Mouse (Mus musculus) neural tube, embryonic 15.5 days (tissue): ENCODE data around the gene Micu1. TPM values are rescaled to one million over a fixed set of nuclear protein-coding genes. Genes with fewer than 3 reads are reported as not detected.

ENCODE experiments used
- ATAC-seq: fragments of 200-750 bp; cut with Nextera tagmentation; 2 replicates; pipeline ENCODE4 v1.8.0; 2017; ENCODE audit warnings: mild to moderate bottlenecking, moderate TSS enrichment, moderate library complexity; ENCODE audit not compliant: low FRiP score
- H3K27ac ChIP-seq: fragments of 300-500 bp; sonication (generic); replicated peaks from 2 replicates; pipeline ENCODE4 v1.5.1; 2015; ENCODE audit warnings: mild to moderate bottlenecking, inconsistent platforms
- H3K27me3 ChIP-seq: fragments of 300-500 bp; sonication (generic); replicated peaks from 2 replicates; pipeline ENCODE4 v1.6.1; 2015; ENCODE audit warnings: inconsistent platforms
- H3K36me3 ChIP-seq: fragments of 300-500 bp; sonication (generic); 2 replicates; pipeline ENCODE4 v1.6.1; 2015; ENCODE audit warnings: inconsistent platforms
- H3K4me1 ChIP-seq: fragments of 300-500 bp; sonication (generic); 2 replicates; pipeline ENCODE4 v1.6.1; 2015; ENCODE audit warnings: inconsistent platforms
- H3K4me2 ChIP-seq: fragments of 300-500 bp; sonication (generic); 2 replicates; pipeline ENCODE4 v1.6.1; 2015; ENCODE audit warnings: inconsistent platforms, mild to moderate bottlenecking, moderate library complexity
- H3K4me3 ChIP-seq: fragments of 300-500 bp; sonication (generic); replicated peaks from 2 replicates; pipeline ENCODE4 v1.5.1; 2015; ENCODE audit warnings: mild to moderate bottlenecking, inconsistent platforms
- H3K9ac ChIP-seq: fragments of 300-500 bp; sonication (generic); replicated peaks from 2 replicates; pipeline ENCODE4 v1.6.1; 2015; ENCODE audit warnings: mild to moderate bottlenecking, inconsistent platforms
- H3K9me3 ChIP-seq: fragments of 300-500 bp; sonication (generic); replicated peaks from 2 replicates; pipeline ENCODE4 v1.6.1; 2016; ENCODE audit warnings: inconsistent platforms
- WGBS: fragments of 180-500 bp; shearing (Covaris S2); methylation state at CpG from one replicate; pipeline ENCODE4 v1.1.7; 2015; ENCODE audit warnings: mixed read lengths; 5-methylcytosine and 5-hydroxymethylcytosine counted together
- polyA plus RNA-seq: library from polyadenylated mRNA; unstranded; fragments of >200 nt; fragmentation: Nextera tagmentation; extraction: Ambion mirVana; gene quantifications from 2 replicates; pipeline ENCODE4 v1.2.1, GENCODE M21; 2015

The Micu1 gene
- polyA plus RNA-seq, 1 experiment from 2014 or later = 92.6 TPM

DNA sequence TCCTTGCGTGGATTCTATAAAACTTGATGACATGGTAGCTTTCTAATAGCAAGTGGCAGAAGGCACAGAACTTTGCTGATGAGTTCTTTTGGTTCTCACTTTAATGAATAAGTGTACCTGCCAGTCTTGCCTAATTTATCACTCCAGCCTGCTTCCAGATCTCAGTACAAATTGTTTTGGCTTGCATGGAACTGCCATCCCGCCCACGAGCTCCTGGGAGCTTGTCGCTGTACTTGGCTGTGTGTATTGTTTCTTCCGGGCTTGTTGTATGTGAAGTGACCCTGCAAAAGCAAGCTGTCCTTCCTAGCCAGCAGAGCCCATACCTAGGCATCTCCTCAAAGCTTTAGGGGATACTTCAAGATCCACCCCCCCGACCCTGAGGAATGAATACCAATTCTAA lies 114.3 kb downstream of the Micu1 start:
- H3K27ac ChIP-seq = no peak overlapping the region
- no peak for ATAC-seq
- WGBS = 70% methylated on average over 6 of the region's 6 CpGs
- no peak overlapping the region for H3K9ac ChIP-seq
- H3K9me3 ChIP-seq = no peaks in the 10 kb centered on the region
- peaks cover 11% of the 10 kb centered on the region for H3K4me1 ChIP-seq
- no peaks in the 10 kb centered on the region for H3K27me3 ChIP-seq
- H3K4me3 ChIP-seq = no peak overlapping the region
- H3K36me3 ChIP-seq = no peaks in the 10 kb centered on the region
- H3K4me2 ChIP-seq = no peak overlapping the region

DNA sequence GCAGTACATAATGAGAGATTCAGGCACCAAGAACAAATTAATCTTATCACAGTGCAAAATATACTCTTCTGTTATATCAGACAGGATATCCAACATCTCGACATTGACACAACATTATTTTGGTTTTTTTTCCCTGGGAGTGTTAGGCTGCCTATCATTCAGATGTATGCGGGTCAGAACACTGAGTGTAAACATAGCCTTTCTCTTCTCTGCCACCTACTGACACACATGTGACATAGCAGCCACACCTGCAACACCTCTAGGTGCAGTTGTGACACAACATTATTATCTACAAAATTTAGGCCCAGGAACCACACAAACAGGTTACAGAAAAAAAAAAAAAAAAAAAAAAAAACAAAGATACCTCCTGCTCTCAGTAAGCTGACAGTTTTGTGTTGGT lies 115.3 kb downstream of the Micu1 start:
- Histone ChIP-seq H3K27me3 (no peaks in the 10 kb centered on the region), H3K36me3 (no peaks in the 10 kb centered on the region), H3K9ac (no peak overlapping the region), H3K4me2 (no peak overlapping the region), H3K4me3 (no peak overlapping the region), H3K4me1 (peaks cover 10% of the 10 kb centered on the region), H3K27ac (no peak overlapping the region), H3K9me3 (no peaks in the 10 kb centered on the region)
- 36% methylated on average over 2 of the region's 2 CpGs for WGBS
- ATAC-seq = peak; percentile 45; the same call in 1 of the 2 replicates

DNA sequence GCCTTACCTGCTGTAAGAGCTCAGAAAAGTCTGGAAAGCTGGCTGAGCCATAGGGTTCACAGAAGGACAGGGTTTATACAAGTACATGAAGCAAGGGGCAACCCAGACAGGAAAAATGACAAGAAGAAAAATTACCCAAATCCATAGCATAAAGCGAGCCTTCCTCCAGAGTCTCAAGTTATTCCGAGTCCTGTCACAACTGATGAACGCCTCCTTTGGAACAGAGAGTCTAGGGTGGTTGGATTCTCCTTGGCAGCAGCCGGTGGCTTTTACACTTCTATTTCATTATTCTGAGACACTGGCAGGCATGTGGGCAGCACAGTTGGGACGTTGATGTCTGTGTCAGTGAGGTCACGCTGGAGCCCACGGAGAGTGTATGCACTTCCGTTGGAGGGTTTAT lies 115.7 kb downstream of the Micu1 start:
- 79% methylated on average over 8 of the region's 8 CpGs for WGBS

DNA sequence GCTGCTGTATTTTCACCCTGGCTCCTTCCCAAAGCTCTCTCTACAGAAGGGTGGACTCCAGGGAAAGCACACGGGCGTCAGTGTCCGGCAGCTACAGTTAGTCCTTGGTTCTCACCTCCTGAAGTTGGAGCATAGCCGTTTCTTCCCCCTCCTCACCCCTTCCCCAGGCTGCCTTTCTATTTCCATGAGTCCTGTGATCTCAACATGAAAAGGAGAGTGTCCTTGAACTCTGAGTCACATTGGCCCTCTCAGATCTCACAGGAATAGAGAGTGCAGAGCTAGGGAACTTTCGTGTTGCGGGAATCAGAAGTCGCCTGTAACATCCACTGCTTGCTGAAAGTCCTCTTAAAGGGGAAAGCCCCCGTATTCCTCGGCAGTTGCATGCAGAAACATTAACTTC lies 116.9 kb downstream of the Micu1 start:
- H3K4me2 ChIP-seq = no peak overlapping the region
- no peak overlapping the region for H3K9ac ChIP-seq
- H3K9me3 ChIP-seq = no peaks in the 10 kb centered on the region
- WGBS = 87% methylated on average over 9 of the region's 9 CpGs
- no peaks in the 10 kb centered on the region for H3K27me3 ChIP-seq
- peaks cover 3% of the 10 kb centered on the region; the same call in 1 of the 2 replicates for H3K4me1 ChIP-seq
- H3K36me3 ChIP-seq = no peaks in the 10 kb centered on the region
- no peak overlapping the region for H3K4me3 ChIP-seq
- no peak overlapping the region for H3K27ac ChIP-seq
- ATAC-seq = no peak

More for the DNA sequence above, 115.7 kb downstream of the Micu1 start:
- Histone ChIP-seq H3K4me1 (peaks cover 8% of the 10 kb centered on the region), H3K4me2 (no peak overlapping the region), H3K27me3 (no peaks in the 10 kb centered on the region), H3K9me3 (no peaks in the 10 kb centered on the region), H3K36me3 (no peaks in the 10 kb centered on the region), H3K27ac (no peak overlapping the region), H3K4me3 (no peak overlapping the region), H3K9ac (no peak overlapping the region)
- no peak for ATAC-seq

DNA sequence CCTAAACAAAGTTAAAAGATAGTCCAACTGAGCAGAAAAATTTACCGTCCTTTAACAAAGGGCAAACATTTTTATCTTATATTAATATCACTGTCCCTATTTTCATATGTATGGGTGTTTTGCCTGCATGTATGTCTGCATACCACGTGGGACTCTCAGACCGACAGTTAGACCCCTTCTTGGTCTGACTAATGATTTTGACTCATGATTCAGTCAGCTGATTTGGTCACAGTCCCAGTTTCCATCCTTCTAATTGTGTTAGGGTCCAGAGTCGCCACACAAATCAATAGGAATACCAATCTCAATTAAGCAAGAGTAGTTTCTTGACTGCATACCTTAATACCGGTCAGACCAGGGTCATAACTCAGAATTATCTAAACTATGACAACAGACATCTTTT lies 118.6 kb downstream of the Micu1 start:
- H3K9ac ChIP-seq = no peak overlapping the region
- peaks cover 3% of the 10 kb centered on the region; the same call in 1 of the 2 replicates for H3K4me1 ChIP-seq
- 82% methylated on average over 5 of the region's 5 CpGs for WGBS

DNA sequence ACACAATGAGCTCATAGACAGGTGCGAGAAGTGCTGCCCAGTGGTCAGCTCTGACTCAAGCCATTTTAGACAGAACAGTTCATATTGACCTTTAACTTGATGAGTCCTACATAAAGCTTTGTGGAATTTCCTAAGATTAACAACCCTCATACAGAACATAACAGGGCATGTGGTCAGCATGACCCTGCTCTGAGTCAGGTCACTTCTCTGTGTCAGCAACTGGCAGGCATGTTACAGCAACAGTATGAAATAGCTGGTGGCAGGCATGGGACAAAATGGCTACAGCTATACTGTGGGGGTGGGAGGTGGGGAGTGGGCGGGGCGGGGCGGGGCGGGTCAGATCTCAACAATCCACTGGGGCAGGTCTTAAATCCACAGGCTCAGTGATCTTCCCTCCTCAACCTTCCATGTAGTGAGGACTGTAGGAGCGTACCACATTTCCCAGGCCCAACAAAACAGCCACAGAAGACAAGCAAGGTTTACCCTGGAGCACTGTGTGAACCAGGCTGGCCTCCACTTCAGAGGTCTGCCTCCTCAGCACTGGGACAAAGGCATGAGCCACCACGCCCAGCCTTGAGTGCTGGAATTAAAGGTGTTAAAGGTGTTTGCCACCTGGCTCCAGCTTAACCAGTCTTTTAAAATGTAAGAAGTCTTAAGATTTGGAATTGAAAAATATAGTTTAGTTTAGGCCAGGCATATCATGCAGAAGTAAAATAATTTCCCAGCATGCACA lies 119.2 kb downstream of the Micu1 start:
- 87% methylated on average over 7 of the region's 7 CpGs for WGBS
- Histone ChIP-seq H3K27me3 (no peaks in the 10 kb centered on the region), H3K9me3 (no peaks in the 10 kb centered on the region), H3K4me3 (no peak overlapping the region), H3K4me1 (peaks cover 3% of the 10 kb centered on the region; the same call in 1 of the 2 replicates), H3K36me3 (no peaks in the 10 kb centered on the region), H3K9ac (no peak overlapping the region), H3K4me2 (no peak overlapping the region), H3K27ac (no peak overlapping the region)
- no peak for ATAC-seq

More for the DNA sequence above, 118.6 kb downstream of the Micu1 start:
- Histone ChIP-seq H3K27me3 (no peaks in the 10 kb centered on the region), H3K9me3 (no peaks in the 10 kb centered on the region), H3K4me2 (no peak overlapping the region), H3K4me3 (no peak overlapping the region), H3K27ac (no peak overlapping the region), H3K36me3 (no peaks in the 10 kb centered on the region)
- no peak for ATAC-seq

DNA sequence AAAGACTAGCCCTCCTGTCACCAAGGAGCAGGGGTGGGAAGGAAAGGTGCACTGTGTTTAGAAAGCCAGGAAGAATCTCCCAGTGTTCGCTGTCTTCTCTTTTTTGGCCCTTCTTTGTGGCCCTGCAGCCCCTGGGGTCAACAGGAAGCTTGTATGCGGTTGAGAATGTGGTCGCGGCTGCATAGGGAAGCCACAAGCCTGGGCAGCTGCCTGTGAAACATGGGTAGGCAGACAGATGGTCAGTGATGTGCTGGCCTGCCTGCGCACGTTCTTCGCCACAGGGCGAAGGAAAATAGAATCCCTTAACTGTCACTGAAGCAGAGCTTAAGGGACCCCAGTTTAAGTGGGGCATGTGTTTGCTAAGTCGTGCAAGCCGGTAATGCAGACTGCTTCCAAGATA lies 120.6 kb downstream of the Micu1 start:
- no peaks in the 10 kb centered on the region for H3K9me3 ChIP-seq
- 83% methylated on average over 10 of the region's 10 CpGs for WGBS
- H3K27ac ChIP-seq = no peak overlapping the region
- no peak overlapping the region for H3K4me2 ChIP-seq
- no peaks in the 10 kb centered on the region for H3K27me3 ChIP-seq
- no peak for ATAC-seq
- no peak overlapping the region for H3K9ac ChIP-seq
- H3K4me3 ChIP-seq = no peak overlapping the region
- peaks cover 3% of the 10 kb centered on the region; the same call in 1 of the 2 replicates for H3K4me1 ChIP-seq
- H3K36me3 ChIP-seq = peaks cover 9% of the 10 kb centered on the region

DNA sequence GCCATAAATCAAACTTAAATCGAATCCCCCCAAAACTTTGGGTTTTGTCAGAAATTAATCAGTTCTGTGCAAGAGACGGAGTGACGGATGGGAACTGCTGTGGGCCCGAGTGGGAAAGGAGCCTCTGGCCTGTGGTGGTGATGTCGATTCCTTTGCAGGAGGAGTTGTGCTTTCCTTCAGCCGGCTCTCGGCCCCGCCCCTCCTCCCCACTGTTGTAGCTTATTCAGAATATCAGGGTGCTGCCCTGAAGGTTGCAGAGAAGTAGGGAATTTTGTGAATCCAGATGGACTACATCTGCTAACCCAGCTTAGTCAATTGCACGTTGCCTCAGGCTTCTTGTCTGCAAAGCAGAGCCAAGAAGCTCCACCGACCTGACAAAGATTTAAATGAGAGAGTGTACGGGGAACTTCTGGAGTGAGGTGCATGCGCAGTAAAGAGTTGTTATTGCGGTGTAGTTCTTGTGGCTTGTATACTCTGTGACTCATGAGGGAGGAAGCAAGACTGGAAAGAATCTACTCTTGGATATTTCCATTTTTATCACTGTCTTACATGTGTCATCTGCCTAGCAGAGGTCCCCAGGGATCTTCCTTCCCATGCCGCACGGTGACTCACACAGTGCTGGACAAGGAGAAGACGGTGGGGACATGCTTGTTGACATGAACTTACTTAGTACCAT lies 123.0 kb downstream of the Micu1 start:
- Histone ChIP-seq H3K4me1 (peaks cover 3% of the 10 kb centered on the region; the same call in 1 of the 2 replicates), H3K36me3 (peaks cover 29% of the 10 kb centered on the region), H3K27ac (no peak overlapping the region), H3K4me2 (no peak overlapping the region), H3K27me3 (no peaks in the 10 kb centered on the region), H3K4me3 (no peak overlapping the region), H3K9me3 (no peaks in the 10 kb centered on the region), H3K9ac (no peak overlapping the region)
- 79% methylated on average over 16 of the region's 16 CpGs for WGBS
- no peak for ATAC-seq

DNA sequence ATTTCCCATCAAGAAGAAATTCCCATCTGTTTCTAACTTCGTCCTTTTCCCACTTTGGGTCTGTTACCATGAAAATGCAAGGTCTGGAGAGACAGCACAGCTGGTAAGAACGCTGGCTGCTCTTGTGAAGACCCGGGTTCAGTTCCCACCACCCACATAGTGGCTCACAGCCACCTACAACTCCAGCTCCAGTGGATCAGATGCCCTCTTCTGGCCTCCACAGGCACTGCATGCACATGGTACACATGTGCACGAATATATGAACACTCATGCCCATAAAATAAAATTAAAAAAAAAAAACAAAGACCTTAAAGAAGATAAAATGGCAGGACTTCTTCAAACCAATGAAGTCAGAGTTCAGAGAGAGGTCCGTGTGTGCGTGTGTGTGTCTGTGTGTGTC lies 127.6 kb downstream of the Micu1 start:
- Histone ChIP-seq H3K27ac (no peak overlapping the region), H3K4me1 (no peaks in the 10 kb centered on the region), H3K36me3 (peaks cover 38% of the 10 kb centered on the region), H3K27me3 (no peaks in the 10 kb centered on the region), H3K4me3 (no peak overlapping the region), H3K9ac (no peak overlapping the region), H3K4me2 (no peak overlapping the region), H3K9me3 (no peaks in the 10 kb centered on the region)
- no peak for ATAC-seq
- WGBS = 97% methylated on average over 6 of the region's 6 CpGs

DNA sequence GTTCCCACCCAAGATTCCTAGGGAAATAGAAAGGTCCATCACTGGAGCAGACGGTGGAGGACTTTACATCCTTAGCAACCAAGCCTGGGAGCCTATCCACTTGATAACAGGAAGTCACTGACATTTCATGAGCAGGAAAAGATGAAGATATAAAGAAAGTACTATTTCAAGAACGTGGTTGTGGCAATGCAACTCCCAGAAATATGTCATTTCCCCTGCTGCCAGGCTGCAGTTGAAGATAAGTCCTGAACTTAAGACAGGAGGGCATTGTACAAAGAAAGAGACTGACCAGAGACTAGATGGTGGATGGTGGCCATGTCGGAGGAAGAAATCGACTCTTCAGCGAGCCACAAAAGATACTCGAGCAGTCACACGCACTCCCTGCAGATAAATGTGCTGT lies 129.7 kb downstream of the Micu1 start:
- no peak for ATAC-seq
- WGBS = 91% methylated on average over 7 of the region's 7 CpGs
- H3K27ac ChIP-seq = no peak overlapping the region
- no peaks in the 10 kb centered on the region for H3K4me1 ChIP-seq
- no peak overlapping the region for H3K9ac ChIP-seq
- no peaks in the 10 kb centered on the region for H3K27me3 ChIP-seq
- H3K4me2 ChIP-seq = no peak overlapping the region
- H3K4me3 ChIP-seq = no peak overlapping the region
- no peaks in the 10 kb centered on the region for H3K9me3 ChIP-seq
- peaks cover 38% of the 10 kb centered on the region for H3K36me3 ChIP-seq

DNA sequence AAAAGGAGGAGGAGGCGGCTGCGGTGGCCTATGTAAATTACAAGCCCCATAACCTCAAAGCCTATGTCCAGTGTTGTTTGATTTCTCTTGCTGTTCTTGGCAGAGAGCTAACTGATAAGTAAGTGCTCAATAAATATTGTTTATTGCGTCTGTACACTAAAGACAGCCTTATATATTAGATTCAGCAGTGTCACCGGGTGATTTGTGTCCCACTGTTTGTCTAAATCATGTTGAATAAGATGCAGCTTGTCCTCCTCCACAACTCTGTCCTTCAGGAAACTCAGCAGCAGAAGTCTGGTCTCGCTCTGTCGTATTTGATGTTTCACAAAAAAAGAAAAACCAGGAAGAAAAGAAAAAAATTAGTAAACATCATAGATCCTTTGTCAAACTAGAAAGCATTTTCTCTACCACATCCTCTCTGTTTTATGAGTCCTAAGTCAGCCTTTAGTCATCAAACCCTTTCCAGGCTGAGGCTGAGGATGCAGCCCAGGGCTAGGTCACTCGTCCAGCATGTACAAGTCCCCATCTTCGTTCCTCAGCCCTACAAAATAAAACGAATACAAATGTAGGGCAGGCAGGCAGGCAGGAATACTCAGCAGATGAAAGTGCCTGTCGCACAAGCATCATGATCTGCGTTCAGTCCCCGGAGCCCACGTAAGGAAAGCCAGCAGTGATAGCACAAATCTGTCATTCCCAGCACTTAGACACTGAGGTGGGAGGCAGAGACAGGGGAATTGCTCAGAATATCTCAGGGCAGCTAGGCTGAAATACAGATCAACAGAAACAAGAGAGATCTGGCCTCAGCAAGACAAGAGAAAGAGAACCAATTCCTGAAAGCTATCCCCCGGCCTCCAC lies 133.3 kb downstream of the Micu1 start:
- H3K27me3 ChIP-seq = no peaks in the 10 kb centered on the region
- H3K4me2 ChIP-seq = no peak overlapping the region
- H3K4me1 ChIP-seq = no peaks in the 10 kb centered on the region
- 80% methylated on average over 14 of the region's 14 CpGs for WGBS
- no peak overlapping the region for H3K4me3 ChIP-seq
- 0 out of 2 replicates have a peak, but pooled peaks cover 9% of the 10 kb centered on the region for H3K36me3 ChIP-seq
- H3K27ac ChIP-seq = no peak overlapping the region
- H3K9me3 ChIP-seq = no peaks in the 10 kb centered on the region
- no peak overlapping the region for H3K9ac ChIP-seq
- no peak; the same call in 1 of the 2 replicates for ATAC-seq
